Mouse (Mus musculus) adrenal gland, adult (tissue): ENCODE measurements at regions not wholly inside any gene's neighbourhood (a gene's known extent, or its start where the extent isn't known, plus 50 kb on each side); places are given as distances from the start of the nearest gene placed in this dataset.

ENCODE experiments used
- DNase-seq, 2 experiments: peaks; one replicate each; pipeline ENCODE4 v3.0.0; 2022 to 2023; ENCODE audit warnings: low spot score in 1 of 2; ENCODE audit not compliant: inconsistent age in 2 of 2

DNA sequence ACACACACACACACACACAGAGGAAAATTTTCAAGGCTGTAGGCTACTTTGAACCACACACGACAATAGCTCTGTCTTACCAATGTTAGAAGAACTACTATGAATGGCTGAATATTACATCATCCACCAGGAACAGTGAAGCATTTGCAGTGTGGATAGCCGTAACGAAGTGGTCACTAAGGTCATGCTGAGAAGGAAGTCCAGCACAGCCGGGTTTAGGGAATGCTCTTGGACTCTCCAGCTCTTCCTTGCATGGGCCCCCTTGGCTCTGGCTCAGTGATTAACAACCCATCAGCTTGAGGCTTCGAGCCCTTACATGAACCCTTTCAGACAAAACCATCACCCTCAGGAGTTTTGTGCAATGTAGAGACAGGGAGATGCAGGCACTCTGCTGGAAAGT, 245.3 kb downstream of the Adamts20 start:
- DNase-seq, result no peak

DNA sequence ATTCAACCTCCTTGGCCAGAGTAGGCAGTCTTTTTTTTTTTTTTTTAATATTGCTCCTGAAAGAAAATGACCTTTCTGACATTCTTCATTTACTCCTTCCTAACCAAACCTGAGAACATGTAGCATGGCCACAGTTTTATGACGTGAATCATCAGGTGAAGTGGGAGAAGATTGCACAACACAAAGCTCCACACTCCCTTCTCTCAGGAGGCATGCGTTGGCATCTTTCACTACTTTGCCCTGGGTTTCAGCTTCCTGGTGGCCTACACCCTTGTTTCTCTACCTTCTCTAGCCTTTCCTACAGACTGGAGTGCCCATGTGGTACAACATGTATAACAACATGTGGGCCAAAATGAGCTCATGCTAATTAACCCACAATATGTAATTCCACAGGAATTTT, 248.5 kb downstream of the Adamts20 start:
- DNase-seq, result no peak

GRCm38 (mm10) chr15:94214440-94214839, 250.8 kb downstream of the Adamts20 start:
- no peak for DNase-seq

GRCm38 (mm10) chr15:94213393-94213792, 251.8 kb downstream of the Adamts20 start:
- DNase-seq, result peak in 1 of 2 experiments; percentile 66

DNA sequence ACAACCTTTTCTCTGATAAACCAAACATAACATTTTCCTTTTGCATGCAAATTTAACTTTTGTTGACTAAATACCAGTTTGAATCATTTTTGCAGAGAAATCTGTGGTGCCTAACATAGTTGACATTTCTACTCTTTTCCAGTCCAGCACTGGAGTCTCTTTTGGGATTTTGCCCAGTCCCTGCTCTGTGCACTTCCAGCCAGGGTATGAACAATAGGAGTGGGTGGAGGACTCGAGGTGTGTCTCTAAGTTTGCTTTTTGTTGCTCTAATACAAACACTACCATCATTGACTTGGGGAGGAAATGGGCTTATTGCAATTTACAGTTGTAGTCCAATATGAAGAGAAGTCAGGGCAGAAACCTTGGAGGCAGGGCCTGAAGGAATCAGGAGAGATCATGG, 256.7 kb downstream of the Adamts20 start:
- no peak for DNase-seq

GRCm38 (mm10) chr15:94206454-94206853, 258.8 kb downstream of the Adamts20 start:
- DNase-seq, result peak; percentile 27 to 74

- DNase-seq, result no peak
These were observed 259.8 kb downstream of the Adamts20 start for GRCm38 (mm10) chr15:94205309-94205893.

- no peak for DNase-seq
These were observed 275.1 kb downstream of the Adamts20 start for GRCm38 (mm10) chr15:94190081-94190488.

- no peak for DNase-seq
These were observed 277.6 kb downstream of the Adamts20 start for GRCm38 (mm10) chr15:94187588-94187987.

GRCm38 (mm10) chr15:94183663-94184375, 281.4 kb downstream of the Adamts20 start:
- DNase-seq, result no peak

DNA sequence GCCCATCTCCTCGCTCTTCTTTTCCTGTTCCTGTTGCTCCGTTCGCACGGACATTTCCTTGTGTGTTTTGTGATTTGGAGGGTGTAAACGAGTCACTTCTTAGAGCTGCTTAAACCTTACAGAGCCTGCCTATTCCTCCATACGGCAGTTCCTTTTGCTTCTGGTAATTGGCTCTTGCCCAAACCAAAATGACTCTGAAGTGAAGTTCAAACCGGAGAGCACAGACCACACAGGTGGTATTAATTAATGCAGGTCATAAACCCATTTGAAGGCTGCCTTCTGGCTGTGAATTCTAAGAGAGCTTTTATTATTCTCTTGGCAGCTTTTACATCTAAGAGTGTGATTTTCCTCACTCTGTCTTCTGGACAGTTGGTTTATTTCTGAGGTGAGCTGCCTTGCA, 291.1 kb downstream of the Adamts20 start:
- DNase-seq, result no peak

DNA sequence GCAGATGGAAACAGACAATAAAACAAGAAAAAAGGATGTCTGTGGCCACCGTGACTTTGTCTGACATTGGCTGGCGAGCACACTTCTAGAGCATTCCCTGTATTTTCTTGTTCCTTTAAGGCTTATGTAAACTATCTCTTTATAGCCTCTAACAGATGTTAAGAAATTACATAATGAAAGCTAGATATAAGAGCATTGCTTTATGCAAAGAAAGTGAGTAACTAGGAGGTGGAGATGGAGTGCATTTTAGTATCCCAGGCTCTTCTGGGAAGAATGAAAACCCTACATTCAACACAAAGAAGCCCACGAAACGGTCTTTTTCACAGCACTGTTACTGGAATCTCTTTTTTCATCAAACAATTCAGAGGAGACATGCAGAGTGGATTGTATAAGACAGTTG, 304.4 kb downstream of the Adamts20 start:
- DNase-seq, result no peak

GRCm38 (mm10) chr15:94139534-94139958, 325.7 kb downstream of the Adamts20 start:
- DNase-seq, result peak; percentile 73 to 86

- no peak for DNase-seq
These were observed 327.9 kb downstream of the Adamts20 start for GRCm38 (mm10) chr15:94137159-94137952.

DNA sequence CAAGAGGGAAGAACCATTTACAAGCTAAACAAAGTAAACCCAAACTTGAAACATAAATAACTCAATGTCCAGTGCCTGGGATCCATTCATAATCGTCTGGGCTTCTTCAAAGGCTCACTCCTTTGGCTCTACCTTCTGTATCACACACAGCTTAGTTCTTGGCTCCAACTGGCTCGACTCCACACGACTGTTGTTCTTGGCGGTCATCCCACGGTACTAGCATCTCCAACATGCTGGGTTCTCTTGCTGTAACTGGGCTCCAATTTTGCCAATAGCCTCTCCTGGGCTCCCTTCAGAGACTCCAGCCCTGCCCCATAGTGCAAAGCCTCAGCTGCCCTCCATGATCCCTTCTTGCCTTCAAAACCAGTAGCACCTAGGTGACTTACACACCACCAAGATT, 352.4 kb downstream of the Adamts20 start:
- peak in 1 of 2 experiments; percentile 55 for DNase-seq

DNA sequence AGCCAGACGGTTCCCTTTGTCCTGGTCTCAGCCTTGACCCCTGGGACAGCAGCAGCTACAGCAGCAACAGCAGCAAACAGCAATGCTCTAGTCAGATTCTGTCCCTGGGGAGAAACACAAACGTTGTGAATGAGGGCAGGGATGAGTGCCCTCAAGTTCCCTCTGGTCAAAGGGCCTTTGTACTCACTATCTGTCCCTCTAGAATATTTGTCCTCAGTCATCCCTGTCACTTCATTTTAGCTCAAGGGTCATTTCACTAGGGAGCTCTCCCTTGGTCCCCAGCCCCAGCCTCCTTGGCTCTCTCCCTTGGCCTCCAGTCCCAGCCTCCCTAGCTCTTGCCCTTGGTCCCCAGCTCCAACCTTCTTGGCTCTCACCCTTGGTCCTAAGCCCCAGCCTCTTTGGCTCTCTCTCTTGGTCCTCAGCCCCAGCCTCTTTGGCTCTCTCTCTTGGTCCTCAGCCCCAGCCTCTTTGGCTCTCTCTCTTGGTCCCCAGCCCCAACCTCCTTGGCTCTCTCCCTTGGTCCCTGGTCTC, 358.0 kb downstream of the Adamts20 start:
- peak; percentile 40 to 51 for DNase-seq

DNA sequence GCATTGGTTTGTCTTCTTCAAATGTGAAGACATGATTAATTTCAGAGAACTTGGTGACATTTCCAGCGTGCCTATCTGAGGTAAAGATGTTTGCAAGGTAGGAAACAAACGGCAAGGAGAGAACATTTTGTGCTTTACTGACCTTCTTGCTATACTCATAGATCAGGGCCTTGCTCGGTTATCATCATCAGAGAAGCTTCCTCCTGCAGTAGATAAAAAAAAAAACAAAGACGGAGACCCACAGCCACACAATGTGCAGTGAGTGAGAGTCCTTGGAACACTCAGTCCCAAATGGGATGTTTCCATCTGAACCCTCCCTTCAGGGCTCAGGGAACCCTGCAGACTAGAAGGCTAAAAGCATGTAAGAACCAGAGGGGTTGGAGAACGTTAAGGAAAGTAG, 374.6 kb downstream of the Adamts20 start:
- peak; percentile 69 to 71 for DNase-seq

DNA sequence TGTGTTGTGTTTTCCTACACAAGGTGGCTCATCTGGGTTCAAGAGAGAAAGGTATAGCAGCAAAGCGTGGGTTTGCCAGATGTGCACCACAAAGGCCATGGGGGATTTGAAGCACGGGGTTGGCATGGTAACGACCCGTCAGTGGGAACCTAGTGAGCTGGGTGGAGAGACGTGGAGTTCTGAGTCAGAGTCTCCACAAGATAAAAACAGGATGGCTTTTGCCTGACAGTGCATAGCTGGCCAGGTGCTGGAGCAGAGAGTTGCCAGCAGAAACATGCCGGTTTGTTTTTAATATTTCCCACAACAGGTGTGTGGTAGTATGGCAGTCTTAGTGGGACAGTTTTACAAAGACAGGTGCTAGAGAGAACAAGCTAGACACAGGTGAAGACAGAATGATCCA, 375.4 kb downstream of the Adamts20 start:
- peak; percentile 59 to 71 for DNase-seq

DNA sequence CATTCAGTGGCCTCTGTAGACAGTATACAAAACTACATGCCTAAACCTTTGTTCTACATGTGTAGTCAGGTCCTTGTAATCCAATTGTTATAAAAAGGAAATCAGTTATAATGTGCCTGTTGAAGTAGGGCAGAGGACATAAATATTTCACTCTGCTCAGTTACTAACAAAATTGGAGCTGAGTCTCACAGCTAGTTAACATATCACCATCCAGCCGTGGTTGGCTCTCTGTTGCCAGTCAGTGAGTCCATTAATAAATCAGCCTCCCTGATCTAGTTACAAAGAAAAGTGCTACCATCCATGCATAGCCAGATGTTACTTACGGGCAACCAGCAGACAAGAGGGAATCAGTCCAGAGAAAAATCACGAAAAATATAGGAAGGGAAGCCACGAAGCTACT, 382.8 kb downstream of the Adamts20 start:
- DNase-seq, result no peak

- DNase-seq, result peak; percentile 51 to 70
These were observed 388.2 kb downstream of the Adamts20 start for GRCm38 (mm10) chr15:94077056-94077455.

- peak; percentile 17 to 35 for DNase-seq
These were observed 390.9 kb downstream of the Adamts20 start for GRCm38 (mm10) chr15:94074161-94074950.
